Mouse (Mus musculus) intestine, embryonic 16.5 days (tissue): ENCODE results near the gene Cep135. TPM values are rescaled to one million over a fixed set of nuclear protein-coding genes. Genes with fewer than 3 reads are reported as not detected.
A peak's percentile ranks its signal among the peaks of the same experiment; 100 is the strongest.

Source experiments
- ATAC-seq: fragments of 200-750 bp; cut with Nextera tagmentation; 2 replicates; pipeline ENCODE4 v1.8.0; 2017; ENCODE audit warnings: moderate TSS enrichment, moderate library complexity
- H3K27ac ChIP-seq: fragments of 300-500 bp; sonication (generic); 2 replicates; pipeline ENCODE4 v1.5.1; 2014; ENCODE audit warnings: mild to moderate bottlenecking, low read length
- H3K27me3 ChIP-seq: fragments of 300-500 bp; sonication (generic); replicated peaks from 2 replicates; pipeline ENCODE4 v1.6.1; 2014; ENCODE audit warnings: low read length, control low read depth, mixed read lengths; ENCODE audit not compliant: control insufficient read depth, insufficient read depth
- H3K36me3 ChIP-seq: fragments of 300-500 bp; sonication (generic); 2 replicates; pipeline ENCODE4 v1.6.1; 2014; ENCODE audit warnings: low read length, control low read depth; ENCODE audit not compliant: control insufficient read depth, insufficient read depth
- H3K4me1 ChIP-seq: fragments of 300-500 bp; sonication (generic); 2 replicates; pipeline ENCODE4 v1.6.1; 2014; ENCODE audit warnings: low read length, control low read depth, mixed read lengths; ENCODE audit not compliant: control insufficient read depth, insufficient read depth
- H3K4me2 ChIP-seq: fragments of 300-500 bp; sonication (generic); 2 replicates; pipeline ENCODE4 v1.6.1; 2014; ENCODE audit warnings: low read depth, low read length, control low read depth
- H3K4me3 ChIP-seq: fragments of 300-500 bp; sonication (generic); 2 replicates; pipeline ENCODE4 v1.5.1; 2014; ENCODE audit warnings: mild to moderate bottlenecking, low read length
- H3K9ac ChIP-seq: fragments of 300-500 bp; sonication (generic); 2 replicates; pipeline ENCODE4 v1.6.1; 2014; ENCODE audit warnings: low read depth, low read length
- H3K9me3 ChIP-seq: fragments of 300-500 bp; sonication (generic); 2 replicates; pipeline ENCODE4 v1.6.1; 2016; ENCODE audit warnings: low read length, control low read depth; ENCODE audit not compliant: control insufficient read depth
- WGBS: fragments of 180-500 bp; shearing (Covaris S2); extraction: QIAGEN DNeasy Blood & Tissue Kit; methylation state at CpG from one replicate; pipeline ENCODE4 v1.1.7; 2014; 5-methylcytosine and 5-hydroxymethylcytosine counted together
- polyA plus RNA-seq: library from polyadenylated mRNA; unstranded; fragments of >200 nt; fragmentation: Nextera tagmentation; extraction: Ambion mirVana; gene quantifications from 2 replicates; pipeline ENCODE4 v1.2.1, GENCODE M21; 2015

The Cep135 gene
- polyA plus RNA-seq, 1 experiment from 2014 or later = 4.8 TPM

DNA sequence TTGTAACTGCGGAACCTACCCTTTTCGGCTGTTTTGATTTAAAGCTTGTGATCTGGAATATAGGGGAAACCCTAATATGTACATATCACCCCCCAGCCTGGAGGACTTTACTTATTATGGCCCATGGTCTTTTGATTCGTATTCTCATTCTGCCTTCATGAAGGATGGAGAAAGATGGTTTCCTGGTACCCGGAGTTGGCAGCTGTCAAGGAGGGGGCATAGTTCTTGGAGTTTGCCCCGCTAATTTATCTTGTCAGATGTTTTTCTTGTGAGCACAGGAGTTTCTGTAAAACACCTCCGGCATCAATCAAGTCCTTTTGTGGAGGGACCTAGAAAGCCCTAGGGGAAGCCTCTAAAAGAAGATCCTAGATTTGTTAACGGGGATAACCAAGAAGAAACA is 813 bp downstream of the Cep135 start:
- Histone ChIP-seq H3K27ac (peak overlapping the region; percentile 93), H3K9me3 (no peaks in the 10 kb centered on the region), H3K27me3 (no peaks in the 10 kb centered on the region), H3K9ac (peak overlapping the region; percentile 92), H3K4me2 (peak overlapping the region; percentile 61), H3K4me3 (peak overlapping the region; percentile 87), H3K4me1 (0 out of 2 replicates have a peak, but pooled peaks cover 2% of the 10 kb centered on the region), H3K36me3 (0 out of 2 replicates have a peak, but pooled peaks cover 4% of the 10 kb centered on the region)
- no peak; the same call in 1 of the 2 replicates for ATAC-seq
- WGBS = 10% methylated on average over 7 of the region's 7 CpGs

DNA sequence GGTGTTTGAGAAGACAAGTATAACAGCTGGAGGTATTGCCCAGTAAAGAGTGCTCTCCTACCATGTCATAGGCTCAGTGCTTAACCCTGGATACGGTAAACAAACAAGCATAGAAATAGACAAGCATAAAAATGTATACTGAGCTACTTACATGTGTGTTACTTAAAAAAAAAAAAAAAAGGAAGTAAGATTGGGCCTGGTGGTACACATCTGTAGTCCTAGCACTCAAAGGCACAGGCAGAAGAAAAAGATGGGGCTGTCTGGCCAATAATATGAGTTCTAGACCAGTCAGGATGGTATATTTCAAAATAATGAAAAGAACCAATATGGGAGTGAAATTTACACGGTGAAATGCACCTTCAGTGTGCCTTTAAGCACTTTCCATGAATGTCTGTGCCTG is 1.5 kb downstream of the Cep135 start:
- Histone ChIP-seq H3K4me1 (0 out of 2 replicates have a peak, but pooled peaks cover 2% of the 10 kb centered on the region), H3K9me3 (no peaks in the 10 kb centered on the region), H3K9ac (no peak overlapping the region), H3K36me3 (0 out of 2 replicates have a peak, but pooled peaks cover 4% of the 10 kb centered on the region), H3K27ac (no peak overlapping the region), H3K4me3 (no peak overlapping the region), H3K4me2 (no peak overlapping the region), H3K27me3 (no peaks in the 10 kb centered on the region)
- no peak for ATAC-seq
- WGBS = 80% methylated on average over 2 of the region's 2 CpGs

DNA sequence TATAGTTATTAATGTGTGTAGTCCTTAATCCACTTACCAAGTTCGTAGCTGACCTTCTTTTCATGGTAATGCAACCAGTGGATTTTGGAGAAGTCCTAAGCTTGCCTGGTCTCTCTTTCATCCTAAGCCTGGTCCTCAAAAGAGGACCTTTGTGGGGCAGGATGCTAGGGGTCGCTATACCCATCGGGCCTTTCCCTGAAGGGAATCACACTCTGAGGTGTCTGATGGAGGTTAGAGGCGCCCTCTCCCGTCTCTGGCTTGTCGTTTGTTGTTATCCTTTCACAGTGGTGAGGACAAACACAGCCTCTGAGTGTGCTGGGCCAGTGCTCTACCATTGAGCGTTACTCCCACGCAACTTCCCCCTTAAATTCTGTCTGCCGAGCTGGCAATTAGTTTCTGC is 3.4 kb downstream of the Cep135 start:
- Histone ChIP-seq H3K36me3 (0 out of 2 replicates have a peak, but pooled peaks cover 4% of the 10 kb centered on the region), H3K27ac (no peak overlapping the region), H3K4me3 (no peak overlapping the region), H3K27me3 (no peaks in the 10 kb centered on the region), H3K4me1 (0 out of 2 replicates have a peak, but pooled peaks cover 2% of the 10 kb centered on the region), H3K9ac (no peak overlapping the region), H3K9me3 (no peaks in the 10 kb centered on the region), H3K4me2 (no peak overlapping the region)
- ATAC-seq = no peak
- WGBS = 61% methylated on average over 9 of the region's 9 CpGs

DNA sequence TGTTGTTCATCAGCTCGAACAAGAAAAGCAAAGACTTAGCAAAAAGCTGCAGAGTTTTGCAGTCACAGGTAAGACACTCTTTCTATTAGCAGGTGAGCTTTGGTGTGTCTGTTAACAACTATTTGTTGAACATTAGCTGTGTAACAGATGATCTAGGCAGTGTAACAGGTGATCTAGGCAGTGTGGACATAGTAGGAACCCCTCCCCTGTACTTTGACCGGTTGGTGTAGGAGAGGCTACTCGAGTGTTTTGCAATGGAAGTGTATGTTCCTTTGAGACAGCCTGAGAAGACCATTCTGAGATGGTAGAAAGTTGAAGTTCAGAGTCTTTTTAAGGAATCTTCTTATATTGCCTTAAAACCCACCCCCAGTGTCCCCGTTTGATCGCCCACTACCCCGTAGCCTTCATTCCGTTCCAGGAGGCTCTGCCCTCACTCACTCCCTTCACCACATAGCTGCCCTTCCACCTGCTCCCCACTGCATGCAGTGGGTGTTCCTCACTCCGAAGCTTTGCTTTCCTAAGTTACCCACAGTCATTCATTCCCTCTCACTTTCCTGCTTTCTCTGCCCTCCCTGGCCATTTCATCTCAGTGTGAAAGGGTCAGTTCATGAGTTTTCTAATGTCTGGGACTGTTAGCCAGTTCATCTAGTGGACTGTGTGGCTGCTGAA is 21.3 kb downstream of the Cep135 start:
- peaks cover 6% of the 10 kb centered on the region; the same call in 1 of the 2 replicates for H3K36me3 ChIP-seq
- peak overlapping the region; percentile 74 for H3K27ac ChIP-seq
- H3K9me3 ChIP-seq = no peaks in the 10 kb centered on the region
- peak; percentile 97 for ATAC-seq
- H3K27me3 ChIP-seq = no peaks in the 10 kb centered on the region
- no peak overlapping the region for H3K4me3 ChIP-seq
- no peak overlapping the region for H3K9ac ChIP-seq
- no peak overlapping the region for H3K4me2 ChIP-seq
- WGBS = 81% methylated on average over 8 of the region's 8 CpGs
- H3K4me1 ChIP-seq = no peaks in the 10 kb centered on the region

DNA sequence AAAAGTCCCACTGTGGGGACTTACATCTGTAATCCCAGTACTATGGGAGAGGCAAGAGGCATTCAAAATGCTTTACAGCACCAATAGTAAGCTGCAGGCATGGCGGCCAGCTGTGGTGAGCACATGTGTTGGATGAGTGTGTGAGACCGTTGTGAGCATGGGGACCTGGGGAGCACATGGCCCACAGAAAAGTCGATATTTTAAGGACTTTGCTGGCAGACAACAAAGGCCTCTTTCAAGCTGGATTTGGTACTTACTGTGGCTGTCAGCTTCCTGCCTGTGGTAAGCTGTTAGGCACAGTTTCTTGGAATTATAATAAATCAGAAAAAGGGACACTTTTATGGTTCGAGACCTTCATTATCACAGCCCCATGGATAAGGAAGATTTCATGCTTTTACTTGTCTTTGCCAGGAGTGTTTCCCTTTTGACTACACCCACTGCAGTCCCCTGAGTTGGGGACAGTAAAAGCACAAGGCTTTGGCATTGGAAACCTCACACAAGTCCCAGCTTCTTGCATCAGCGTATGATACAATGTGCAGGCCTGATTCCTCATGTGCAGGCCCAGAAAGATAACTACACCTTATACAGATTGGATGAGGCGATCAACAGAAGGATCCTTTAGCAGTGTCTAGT is 24.5 kb downstream of the Cep135 start:
- Histone ChIP-seq H3K4me3 (no peak overlapping the region), H3K36me3 (no peaks in the 10 kb centered on the region; the same call in 1 of the 2 replicates), H3K27me3 (no peaks in the 10 kb centered on the region), H3K9ac (no peak overlapping the region), H3K4me1 (no peaks in the 10 kb centered on the region), H3K9me3 (no peaks in the 10 kb centered on the region), H3K27ac (no peak overlapping the region), H3K4me2 (no peak overlapping the region)
- no peak for ATAC-seq
- 66% methylated on average over 6 of the region's 6 CpGs for WGBS

DNA sequence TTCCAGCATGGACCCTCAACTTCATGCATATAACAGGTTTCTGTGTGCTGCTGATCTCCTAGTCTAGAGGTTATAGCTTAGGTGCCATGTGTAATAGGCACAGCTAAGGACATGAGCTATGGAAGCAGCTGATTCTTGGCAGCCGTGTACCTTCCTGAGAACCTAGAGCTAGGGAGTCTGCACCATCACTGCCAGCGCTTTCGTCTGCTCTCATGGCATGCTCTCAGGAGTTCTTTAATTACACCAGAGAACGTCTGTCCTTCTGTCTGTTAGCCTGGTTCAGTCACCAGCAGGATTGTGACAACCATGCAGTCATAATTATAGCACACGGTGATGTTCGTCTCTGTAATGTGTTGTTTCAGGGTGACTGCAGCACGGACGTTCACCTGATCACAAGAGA is 26.8 kb downstream of the Cep135 start:
- H3K27ac ChIP-seq = no peak overlapping the region
- no peak overlapping the region for H3K4me3 ChIP-seq
- H3K4me1 ChIP-seq = no peaks in the 10 kb centered on the region
- H3K27me3 ChIP-seq = no peaks in the 10 kb centered on the region
- H3K9me3 ChIP-seq = no peaks in the 10 kb centered on the region
- H3K9ac ChIP-seq = no peak overlapping the region
- H3K4me2 ChIP-seq = no peak overlapping the region
- H3K36me3 ChIP-seq = peaks cover 3% of the 10 kb centered on the region; the same call in 1 of the 2 replicates
- no peak for ATAC-seq
- WGBS = 91% methylated on average over 8 of the region's 8 CpGs

GRCm38 (mm10) chr5:76616196-76616747 is 27.8 kb downstream of the Cep135 start:
- 79% methylated on average over 2 of the region's 2 CpGs for WGBS
- H3K36me3 ChIP-seq = peaks cover 3% of the 10 kb centered on the region; the same call in 1 of the 2 replicates
- no peak overlapping the region for H3K9ac ChIP-seq
- no peak overlapping the region for H3K4me3 ChIP-seq
- H3K4me1 ChIP-seq = no peaks in the 10 kb centered on the region
- no peaks in the 10 kb centered on the region for H3K9me3 ChIP-seq
- no peak overlapping the region for H3K27ac ChIP-seq
- no peaks in the 10 kb centered on the region for H3K27me3 ChIP-seq
- no peak overlapping the region for H3K4me2 ChIP-seq
- no peak for ATAC-seq

DNA sequence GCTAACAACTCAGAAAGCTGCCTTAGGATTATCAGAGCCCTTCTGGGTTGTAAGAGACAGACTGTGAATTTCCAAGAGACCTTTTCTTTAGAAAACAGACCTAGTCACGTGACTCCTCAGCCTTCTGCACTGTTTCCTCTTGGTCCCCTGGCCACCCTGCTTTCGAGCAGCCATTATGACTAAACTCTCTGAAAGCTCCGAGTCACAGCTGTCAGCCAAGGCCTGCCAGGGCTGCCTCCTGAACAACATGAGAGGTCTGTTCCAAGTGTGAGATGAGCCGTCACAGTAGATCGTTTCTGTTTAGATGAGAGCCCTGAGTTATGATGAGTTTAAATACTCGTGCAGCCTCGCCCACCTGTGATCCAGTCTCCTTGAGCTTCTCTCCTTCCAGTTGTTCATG is 30.3 kb downstream of the Cep135 start:
- H3K4me2 ChIP-seq = no peak overlapping the region
- H3K36me3 ChIP-seq = peaks cover 5% of the 10 kb centered on the region; the same call in 1 of the 2 replicates
- WGBS = 68% methylated on average over 7 of the region's 7 CpGs

GRCm38 (mm10) chr5:76623759-76624158 is 35.3 kb downstream of the Cep135 start:
- WGBS = 96% methylated on average over 9 of the region's 9 CpGs
- no peak for ATAC-seq

More for the DNA sequence above, 30.3 kb downstream of the Cep135 start:
- ATAC-seq = no peak
- H3K27ac ChIP-seq = no peak overlapping the region
- no peak overlapping the region for H3K9ac ChIP-seq
- no peaks in the 10 kb centered on the region for H3K9me3 ChIP-seq
- H3K4me1 ChIP-seq = no peaks in the 10 kb centered on the region
- no peak overlapping the region for H3K4me3 ChIP-seq
- H3K27me3 ChIP-seq = no peaks in the 10 kb centered on the region

More at GRCm38 (mm10) chr5:76623759-76624158, 35.3 kb downstream of the Cep135 start:
- no peak overlapping the region for H3K4me2 ChIP-seq
- no peak overlapping the region for H3K9ac ChIP-seq
- H3K9me3 ChIP-seq = no peaks in the 10 kb centered on the region
- H3K27me3 ChIP-seq = no peaks in the 10 kb centered on the region
- no peaks in the 10 kb centered on the region for H3K4me1 ChIP-seq
- H3K4me3 ChIP-seq = no peak overlapping the region
- peaks cover 5% of the 10 kb centered on the region; the same call in 1 of the 2 replicates for H3K36me3 ChIP-seq
- H3K27ac ChIP-seq = no peak overlapping the region
